Mouse (Mus musculus) midbrain, embryonic 15.5 days (tissue): Measurements from ENCODE around the gene Ppil6. TPM values are rescaled to one million over a fixed set of nuclear protein-coding genes. Genes with fewer than 3 reads are reported as not detected.
A peak's percentile ranks its signal among the peaks of the same experiment; 100 is the strongest.
"Not testable (repeated sequence)": the region's sequence is repeated elsewhere in the genome, so short reads cannot be mapped to it uniquely, and the experiment has no call there.

Experiments used
- ATAC-seq: fragments of 200-750 bp; cut with Nextera tagmentation; replicated peaks from 2 replicates; pipeline ENCODE4 v1.8.0; 2017; ENCODE audit warnings: moderate TSS enrichment
- H3K27ac ChIP-seq: fragments of 300-500 bp; sonication (generic); 2 replicates; pipeline ENCODE4 v1.5.1; 2015; ENCODE audit warnings: mild to moderate bottlenecking, inconsistent platforms
- H3K27me3 ChIP-seq: fragments of 300-500 bp; sonication (generic); replicated peaks from 2 replicates; pipeline ENCODE4 v1.6.1; 2015; ENCODE audit warnings: inconsistent platforms
- H3K36me3 ChIP-seq: fragments of 300-500 bp; sonication (generic); replicated peaks from 2 replicates; pipeline ENCODE4 v1.6.1; 2015; ENCODE audit warnings: inconsistent platforms
- H3K4me1 ChIP-seq: fragments of 300-500 bp; sonication (generic); 2 replicates; pipeline ENCODE4 v1.6.1; 2015; ENCODE audit warnings: inconsistent platforms
- H3K4me2 ChIP-seq: fragments of 300-500 bp; sonication (generic); 2 replicates; pipeline ENCODE4 v1.6.1; 2015; ENCODE audit warnings: inconsistent platforms, mild to moderate bottlenecking, moderate library complexity
- H3K4me3 ChIP-seq: fragments of 300-500 bp; sonication (generic); 2 replicates; pipeline ENCODE4 v1.5.1; 2015; ENCODE audit warnings: mild to moderate bottlenecking, inconsistent platforms
- H3K9ac ChIP-seq: fragments of 300-500 bp; sonication (generic); 2 replicates; pipeline ENCODE4 v1.6.1; 2015; ENCODE audit warnings: mild to moderate bottlenecking, inconsistent platforms
- H3K9me3 ChIP-seq: fragments of 300-500 bp; sonication (generic); 2 replicates; pipeline ENCODE4 v1.6.1; 2016; ENCODE audit warnings: inconsistent platforms
- WGBS: fragments of 180-500 bp; shearing (Covaris S2); methylation state at CpG from one replicate; pipeline ENCODE4 v1.1.7; 2015; ENCODE audit warnings: mixed read lengths; 5-methylcytosine and 5-hydroxymethylcytosine counted together
- polyA plus RNA-seq: library from polyadenylated mRNA; unstranded; fragments of >200 nt; fragmentation: Nextera tagmentation; extraction: Ambion mirVana; gene quantifications from 2 replicates; pipeline ENCODE4 v1.2.1, GENCODE M21; 2015

The Ppil6 gene
- polyA plus RNA-seq, 1 experiment from 2014 or later = 3.2 TPM

DNA sequence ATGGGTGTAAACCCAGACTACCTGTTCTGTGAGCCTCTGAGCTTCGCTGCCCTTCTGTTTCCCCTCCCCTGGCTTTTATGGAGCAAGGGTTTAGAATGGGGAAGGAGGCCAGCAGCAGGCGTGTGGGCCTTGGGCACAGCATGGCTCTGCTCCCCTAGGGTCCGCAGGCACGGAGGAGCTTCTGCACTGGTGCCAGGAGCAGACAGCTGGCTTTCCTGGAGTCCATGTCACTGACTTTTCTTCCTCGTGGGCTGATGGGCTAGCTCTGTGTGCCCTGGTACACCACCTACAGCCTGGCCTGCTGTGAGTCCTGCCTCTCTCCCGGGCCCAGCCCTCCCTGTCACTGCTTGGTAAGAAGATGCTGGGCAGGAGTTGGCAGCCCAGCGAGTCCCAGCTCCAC, 7.8 kb upstream of the Ppil6 start:
- WGBS = 79% methylated on average over 7 of the region's 7 CpGs
- Histone ChIP-seq H3K4me2 (no peak overlapping the region), H3K4me3 (no peak overlapping the region), H3K36me3 (no peaks in the 10 kb centered on the region), H3K27ac (no peak overlapping the region), H3K9ac (no peak overlapping the region), H3K27me3 (no peaks in the 10 kb centered on the region), H3K9me3 (no peaks in the 10 kb centered on the region), H3K4me1 (peaks cover 8% of the 10 kb centered on the region)
- no peak for ATAC-seq

DNA sequence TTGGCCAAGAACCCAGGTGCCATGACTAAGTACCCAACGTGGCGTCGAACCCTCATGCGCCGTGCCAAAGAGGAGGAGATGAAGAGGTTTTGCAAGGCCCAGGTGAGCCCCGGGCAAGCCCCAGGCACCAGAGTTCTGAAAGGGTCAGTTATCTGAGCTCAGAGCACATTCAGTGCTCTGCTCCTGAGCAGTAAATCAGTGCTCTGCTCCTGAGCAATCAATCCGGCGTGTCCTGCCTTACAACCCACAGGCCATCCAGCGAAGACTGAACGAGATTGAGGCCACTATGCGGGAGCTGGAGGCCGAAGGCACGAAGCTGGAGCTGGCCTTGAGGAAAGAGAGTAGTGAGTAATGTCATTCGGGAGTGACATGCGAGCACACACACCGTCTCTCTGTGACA, 4.5 kb upstream of the Ppil6 start:
- no peak overlapping the region for H3K4me3 ChIP-seq
- no peaks in the 10 kb centered on the region for H3K36me3 ChIP-seq
- 92% methylated on average over 16 of the region's 16 CpGs for WGBS

DNA sequence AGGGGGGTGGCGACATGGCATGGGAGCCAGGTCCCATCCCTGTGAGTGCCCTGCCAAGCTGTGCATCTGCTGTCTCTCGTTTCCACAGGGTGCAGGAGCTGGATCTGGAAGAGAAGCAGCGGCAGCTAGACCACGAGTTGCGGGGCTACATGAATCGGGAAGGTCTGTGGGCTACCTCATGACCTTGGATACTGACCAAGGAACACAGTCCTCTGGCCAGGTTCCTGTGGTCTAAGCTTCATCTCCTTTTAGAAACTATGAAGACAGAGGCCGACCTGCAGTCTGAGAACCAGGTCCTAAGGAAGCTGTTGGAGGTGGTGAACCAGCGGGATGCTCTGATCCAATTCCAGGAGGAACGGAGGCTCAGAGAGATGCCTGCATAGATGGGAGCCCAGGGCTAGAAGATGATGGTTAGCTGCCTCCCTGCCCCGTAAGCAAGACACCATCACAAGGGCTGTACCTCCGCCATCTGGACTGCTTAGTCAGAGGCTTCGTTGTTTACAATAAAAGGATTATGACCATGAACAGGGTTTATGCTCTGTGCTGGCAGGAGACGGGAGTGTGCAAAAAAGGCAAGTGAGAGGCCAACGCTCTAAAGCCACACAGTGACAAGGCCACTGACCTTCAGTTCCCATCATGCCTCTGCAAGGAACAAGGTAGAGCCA, 3.6 kb upstream of the Ppil6 start:
- H3K9me3 ChIP-seq = no peaks in the 10 kb centered on the region
- WGBS = 68% methylated on average over 14 of the region's 14 CpGs

More for the DNA sequence above, 4.5 kb upstream of the Ppil6 start:
- H3K9me3 ChIP-seq = no peaks in the 10 kb centered on the region
- no peak overlapping the region for H3K9ac ChIP-seq
- peaks cover 18% of the 10 kb centered on the region for H3K4me1 ChIP-seq
- no peak for ATAC-seq
- H3K27ac ChIP-seq = no peak overlapping the region
- H3K4me2 ChIP-seq = no peak overlapping the region
- H3K27me3 ChIP-seq = no peaks in the 10 kb centered on the region

DNA sequence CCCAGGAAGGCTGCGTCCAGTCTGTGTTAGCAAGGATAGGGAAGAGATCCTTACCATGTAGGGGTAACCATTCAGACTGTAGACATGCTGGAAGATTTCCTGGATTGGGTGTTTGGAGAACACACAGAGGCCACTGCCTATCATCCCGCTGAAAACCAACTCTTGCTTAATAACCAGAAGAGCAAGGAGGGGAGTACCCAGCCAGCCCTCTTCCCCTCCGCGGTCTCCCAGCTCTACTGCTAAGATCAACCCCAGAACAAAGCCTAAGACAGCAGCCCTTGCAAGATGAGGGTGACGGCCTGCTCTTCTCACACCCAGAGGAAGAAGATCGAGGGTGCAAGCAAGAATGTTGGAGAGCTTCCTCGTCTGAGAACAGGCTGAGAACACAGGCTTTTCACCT, 1.4 kb upstream of the Ppil6 start:
- H3K27ac ChIP-seq = no peak overlapping the region
- WGBS = 46% methylated on average over 7 of the region's 7 CpGs
- H3K27me3 ChIP-seq = no peaks in the 10 kb centered on the region; the same call in 1 of the 2 replicates
- no peak overlapping the region for H3K9ac ChIP-seq
- no peaks in the 10 kb centered on the region for H3K9me3 ChIP-seq
- no peak for ATAC-seq
- peak overlapping the region; percentile 98 for H3K4me2 ChIP-seq
- H3K4me3 ChIP-seq = peak overlapping the region; percentile 86
- no peaks in the 10 kb centered on the region for H3K36me3 ChIP-seq
- H3K4me1 ChIP-seq = peaks cover 18% of the 10 kb centered on the region

More for the DNA sequence above, 3.6 kb upstream of the Ppil6 start:
- H3K36me3 ChIP-seq = no peaks in the 10 kb centered on the region
- ATAC-seq = no peak
- no peaks in the 10 kb centered on the region; the same call in 1 of the 2 replicates for H3K27me3 ChIP-seq
- H3K9ac ChIP-seq = no peak overlapping the region
- H3K4me2 ChIP-seq = no peak overlapping the region
- no peak overlapping the region for H3K4me3 ChIP-seq
- H3K4me1 ChIP-seq = peaks cover 18% of the 10 kb centered on the region
- no peak overlapping the region for H3K27ac ChIP-seq

DNA sequence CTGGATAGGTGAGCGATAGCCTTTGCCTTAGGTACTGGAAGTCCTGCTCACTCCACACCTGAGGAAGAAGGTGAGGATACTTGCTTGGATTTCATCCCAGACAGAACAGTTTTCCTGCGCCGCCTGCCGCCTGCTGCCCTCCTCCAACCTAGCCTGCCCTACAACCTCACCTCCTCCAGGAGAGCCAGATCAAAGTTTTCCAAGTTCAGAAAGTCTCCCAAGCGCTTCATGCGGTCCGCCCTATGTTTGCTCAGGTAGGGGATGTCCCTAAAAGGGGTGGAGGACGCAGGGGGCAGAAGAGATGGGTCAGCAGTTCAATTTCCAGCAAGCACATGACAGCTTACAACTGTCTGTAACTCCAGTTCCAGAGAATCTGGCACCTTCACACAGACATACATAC, 945 bp upstream of the Ppil6 start:
- 42% methylated on average over 8 of the region's 8 CpGs for whole genome bisulfite sequencing
- Histone ChIP-seq H3K9ac (peak overlapping the region; percentile 75), H3K9me3 (no peaks in the 10 kb centered on the region), H3K36me3 (no peaks in the 10 kb centered on the region), H3K4me2 (peak overlapping the region; percentile 98), H3K27me3 (no peaks in the 10 kb centered on the region; the same call in 1 of the 2 replicates), H3K4me1 (peaks cover 18% of the 10 kb centered on the region), H3K27ac (no peak overlapping the region), H3K4me3 (peak overlapping the region; percentile 86)
- no peak for ATAC-seq

DNA sequence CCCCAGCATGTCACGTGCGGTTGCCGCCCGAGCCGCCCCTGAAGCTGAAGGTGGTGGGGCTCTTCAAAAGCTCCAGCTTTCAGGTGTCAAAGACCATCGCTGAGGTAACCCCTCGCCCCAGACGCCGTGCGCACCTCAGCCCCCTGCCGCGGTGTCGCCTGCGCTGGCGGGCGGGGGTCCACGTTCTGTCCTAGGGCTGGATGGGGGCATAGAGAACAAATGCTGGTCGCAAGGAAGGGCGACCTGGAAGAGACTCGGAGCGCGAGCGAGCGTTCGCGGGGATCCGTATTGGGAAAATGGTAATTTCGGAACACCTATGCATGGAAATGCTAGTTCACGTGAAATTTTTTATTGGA, 257 bp downstream of the Ppil6 start:
- WGBS = under 1% methylated on average over 29 of the region's 29 CpGs
- H3K9me3 ChIP-seq = no peaks in the 10 kb centered on the region
- peak; percentile 76 for ATAC-seq
- no peaks in the 10 kb centered on the region; the same call in 1 of the 2 replicates for H3K27me3 ChIP-seq
- peak overlapping the region; percentile 98 for H3K4me2 ChIP-seq
- H3K9ac ChIP-seq = peak overlapping the region; percentile 75
- peak overlapping the region; percentile 86 for H3K4me3 ChIP-seq
- H3K36me3 ChIP-seq = no peaks in the 10 kb centered on the region
- H3K4me1 ChIP-seq = peaks cover 18% of the 10 kb centered on the region
- peak overlapping the region; percentile 59; the same call in 1 of the 2 replicates for H3K27ac ChIP-seq

DNA sequence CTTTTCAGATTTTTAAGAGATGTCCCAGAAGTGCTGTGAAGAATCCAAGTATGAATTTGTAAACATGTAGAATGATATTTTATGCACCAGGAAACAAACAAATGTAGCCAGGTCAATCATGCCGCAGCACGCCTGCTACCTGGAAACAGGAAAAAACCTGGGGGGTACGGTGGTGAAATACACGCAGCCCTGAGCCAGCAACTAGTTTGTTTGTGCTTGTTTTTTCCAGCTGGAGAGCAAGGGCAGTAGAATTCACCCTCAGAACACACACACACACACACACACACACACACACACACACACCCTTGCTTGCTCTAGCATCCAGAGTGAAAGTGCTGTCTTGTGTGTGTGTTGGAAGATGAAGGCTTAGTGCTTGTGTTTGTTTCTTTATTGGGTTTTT, 872 bp downstream of the Ppil6 start:
- peaks cover 18% of the 10 kb centered on the region for H3K4me1 ChIP-seq
- H3K36me3 ChIP-seq = no peaks in the 10 kb centered on the region
- ATAC-seq = no peak
- H3K4me2 ChIP-seq = peak overlapping the region; percentile 98
- H3K27ac ChIP-seq = no peak overlapping the region
- no peaks in the 10 kb centered on the region for H3K9me3 ChIP-seq
- 50% methylated on average over 4 of the region's 4 CpGs for WGBS
- H3K4me3 ChIP-seq = peak overlapping the region; percentile 86; the same call in 1 of the 2 replicates
- H3K9ac ChIP-seq = no peak overlapping the region
- H3K27me3 ChIP-seq = no peaks in the 10 kb centered on the region; the same call in 1 of the 2 replicates

DNA sequence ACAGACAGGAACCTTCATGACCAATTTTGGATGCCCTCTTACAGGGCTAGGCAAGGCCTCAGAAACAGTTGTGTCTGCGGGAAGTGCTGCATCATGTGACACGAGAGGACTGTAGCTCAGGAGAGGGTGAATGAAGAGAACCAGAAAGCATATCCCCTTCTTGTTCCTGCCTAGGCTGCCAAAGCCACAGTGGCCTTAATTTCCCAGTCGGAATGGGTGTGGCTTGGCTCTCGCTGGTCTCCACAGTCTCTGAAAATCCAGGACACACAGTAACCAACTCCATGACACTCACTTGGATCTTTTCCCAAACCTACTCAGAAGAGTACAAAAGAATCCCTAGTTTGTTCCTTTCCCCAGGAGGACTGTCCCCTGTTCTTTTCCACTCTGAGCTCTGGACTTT, 10.7 kb downstream of the Ppil6 start:
- H3K27ac ChIP-seq = no peak overlapping the region
- WGBS = 62% methylated on average over 4 of the region's 4 CpGs
- no peaks in the 10 kb centered on the region for H3K27me3 ChIP-seq
- no peaks in the 10 kb centered on the region for H3K36me3 ChIP-seq
- H3K4me3 ChIP-seq = no peak overlapping the region
- no peaks in the 10 kb centered on the region for H3K4me1 ChIP-seq
- H3K9me3 ChIP-seq = no peaks in the 10 kb centered on the region
- H3K4me2 ChIP-seq = no peak overlapping the region
- H3K9ac ChIP-seq = no peak overlapping the region
- ATAC-seq = no peak

DNA sequence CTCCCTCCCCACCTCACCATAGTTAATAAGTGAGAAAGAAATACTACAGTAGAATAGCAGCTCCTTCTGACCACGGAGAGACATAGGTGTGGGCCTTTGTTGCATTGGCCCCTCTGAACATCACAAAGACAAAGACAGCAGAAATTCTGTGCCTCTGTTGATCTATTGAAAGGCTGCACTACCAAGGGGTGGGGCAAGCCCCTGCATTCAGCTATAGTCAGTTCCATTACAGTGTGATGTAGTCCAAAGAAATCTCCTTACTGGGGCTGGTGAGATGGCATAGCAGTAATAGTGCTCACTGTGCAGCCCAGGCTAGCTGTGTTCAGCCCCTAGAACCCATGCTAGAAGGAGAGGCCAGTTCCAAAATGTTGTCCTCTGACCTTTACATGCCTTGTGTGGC, 14.8 kb downstream of the Ppil6 start:
- Histone ChIP-seq H3K9me3 (no peaks in the 10 kb centered on the region), H3K9ac (no peak overlapping the region), H3K4me2 (no peak overlapping the region), H3K36me3 (no peaks in the 10 kb centered on the region), H3K27ac (no peak overlapping the region), H3K27me3 (no peaks in the 10 kb centered on the region), H3K4me3 (no peak overlapping the region), H3K4me1 (no peaks in the 10 kb centered on the region)
- WGBS = 100% methylated on average over 1 of the region's 1 CpGs
- no peak; the same call in 1 of the 2 replicates for ATAC-seq

DNA sequence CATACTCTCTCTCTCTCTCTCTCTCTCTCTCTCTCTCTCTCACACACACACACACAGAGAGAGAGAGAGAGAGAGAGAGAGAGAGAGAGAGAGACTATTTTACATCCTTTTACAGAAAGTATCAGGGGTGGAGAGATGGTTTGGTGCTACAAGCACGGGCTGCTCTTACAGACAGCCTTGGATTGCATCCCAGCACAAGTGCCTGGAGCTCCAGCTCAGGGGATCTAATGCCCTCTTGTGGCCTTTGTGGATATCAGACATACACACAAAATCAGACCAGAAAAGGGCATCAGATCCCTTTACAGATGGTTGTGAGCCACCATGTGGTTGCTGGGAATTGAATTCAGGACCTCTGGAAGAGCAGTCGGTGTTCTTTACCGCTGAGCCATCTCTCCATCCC, 15.2 kb downstream of the Ppil6 start:
- H3K9me3 ChIP-seq, H3K4me3 ChIP-seq, H3K9ac ChIP-seq, H3K36me3 ChIP-seq, H3K27me3 ChIP-seq, H3K27ac ChIP-seq, H3K4me1 ChIP-seq, H3K4me2 ChIP-seq: not testable (repeated sequence)
- WGBS = under 1% methylated on average over 3 of the region's 3 CpGs
- ATAC-seq = peak; percentile 83

DNA sequence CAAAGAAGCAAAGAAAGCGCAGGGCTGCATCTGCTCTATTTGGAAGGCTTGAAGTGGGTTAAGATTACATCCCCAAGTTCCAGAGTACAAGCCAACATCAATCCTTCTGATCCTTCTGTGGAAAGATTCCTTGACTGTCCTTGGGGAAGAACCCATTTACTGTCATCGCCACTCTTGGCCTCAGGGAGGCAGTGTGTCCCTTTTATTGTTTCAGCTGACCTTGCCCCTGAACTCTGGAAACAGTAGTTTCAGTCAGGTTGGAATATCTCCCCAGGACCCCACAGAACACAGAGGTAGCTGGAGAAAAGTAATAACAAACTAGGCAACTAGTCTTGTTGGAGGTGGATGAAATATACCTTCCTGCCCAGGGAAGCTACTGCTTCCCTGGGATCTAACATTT, 18.9 kb downstream of the Ppil6 start:
- Histone ChIP-seq H3K36me3 (no peaks in the 10 kb centered on the region), H3K4me1 (no peaks in the 10 kb centered on the region), H3K4me3 (no peak overlapping the region), H3K27ac (no peak overlapping the region), H3K27me3 (no peaks in the 10 kb centered on the region), H3K9me3 (no peaks in the 10 kb centered on the region), H3K9ac (no peak overlapping the region), H3K4me2 (no peak overlapping the region)
- ATAC-seq = no peak
- 29% methylated on average over 2 of the region's 2 CpGs for WGBS

DNA sequence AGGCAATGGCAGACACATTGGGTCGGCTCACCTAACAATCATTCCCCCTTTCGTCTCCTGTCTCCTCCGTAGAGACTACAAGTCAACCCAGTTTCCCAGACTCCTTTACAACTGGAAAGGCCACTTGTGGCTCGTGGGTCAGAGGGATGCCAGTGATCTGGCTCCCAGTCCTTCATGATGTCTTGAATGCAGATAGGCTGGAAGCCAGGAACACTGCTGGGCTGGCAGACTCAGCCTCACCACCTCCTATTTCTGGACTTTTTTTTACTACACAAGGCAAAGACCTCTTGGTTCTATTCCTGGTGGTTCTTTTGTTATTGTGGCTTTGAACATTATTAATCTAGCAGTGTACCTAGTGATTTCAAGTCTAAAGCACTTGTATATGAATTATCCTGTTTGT, 24.1 kb downstream of the Ppil6 start:
- H3K27ac ChIP-seq = no peak overlapping the region
- ATAC-seq = no peak
- no peaks in the 10 kb centered on the region for H3K27me3 ChIP-seq
- 83% methylated on average over 4 of the region's 4 CpGs for WGBS
- no peaks in the 10 kb centered on the region for H3K36me3 ChIP-seq
- no peak overlapping the region for H3K4me2 ChIP-seq
- H3K4me1 ChIP-seq = peaks cover 3% of the 10 kb centered on the region; the same call in 1 of the 2 replicates
- no peaks in the 10 kb centered on the region for H3K9me3 ChIP-seq
- H3K4me3 ChIP-seq = no peak overlapping the region
- no peak overlapping the region for H3K9ac ChIP-seq

DNA sequence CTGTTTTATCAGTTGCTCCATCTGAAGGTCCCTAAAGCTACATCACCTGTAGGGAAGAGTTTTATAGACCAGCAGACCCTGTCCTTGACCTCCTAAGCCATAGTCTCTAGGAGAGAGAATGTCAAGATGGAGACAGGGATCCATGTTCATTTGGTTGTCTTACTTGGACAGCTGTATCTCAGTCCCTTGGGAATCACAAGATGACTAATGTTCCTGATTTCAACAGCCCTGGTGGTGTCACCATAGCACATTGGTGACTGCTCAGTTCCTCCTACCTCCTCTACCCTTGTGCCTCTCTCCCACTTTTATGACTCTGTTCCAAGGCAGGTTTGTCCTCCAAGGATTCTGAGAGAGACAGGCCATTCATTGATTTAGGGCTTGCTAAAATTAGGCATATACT, 24.7 kb downstream of the Ppil6 start:
- no peak overlapping the region for H3K27ac ChIP-seq
- H3K4me3 ChIP-seq = no peak overlapping the region
- H3K9me3 ChIP-seq = no peaks in the 10 kb centered on the region
- no peak overlapping the region for H3K9ac ChIP-seq
- no peaks in the 10 kb centered on the region for H3K27me3 ChIP-seq
- H3K4me1 ChIP-seq = peaks cover 3% of the 10 kb centered on the region; the same call in 1 of the 2 replicates
- no peak for ATAC-seq
- no peak overlapping the region for H3K4me2 ChIP-seq
- no peaks in the 10 kb centered on the region for H3K36me3 ChIP-seq
